Mouse (Mus musculus): ENCODE data around the gene Polr2g. TPM values are rescaled to one million over a fixed set of nuclear protein-coding genes. Genes with fewer than 3 reads are reported as not detected.

Gene Polr2g
- polyA plus RNA-seq, 1 experiment from 2014 or later: 163 TPM

GRCm38 (mm10) chr19:8760757-8761156, 37.6 kb downstream of the Polr2g start:
- H3K4me2 ChIP-seq: no peak overlapping the region
- H3K9me3 ChIP-seq (ENCODE audit: low read depth, low read length): no peaks in the 10 kb centered on the region; the same call in 1 of the 2 replicates
- no peak overlapping the region for H3K4me3 ChIP-seq (ENCODE audit: low read depth, low read length)
- DNase-seq: no peak
- 90% methylated on average over 2 of the region's 2 CpGs for WGBS
- H3K9ac ChIP-seq: no peak overlapping the region
- H3K27ac ChIP-seq (ENCODE audit: low read depth): no peak overlapping the region
- ATAC-seq (ENCODE audit: insufficient read depth): no peak
- H3K36me3 ChIP-seq (ENCODE audit: insufficient read depth): peaks cover 36% of the 10 kb centered on the region
- H3K4me1 ChIP-seq (ENCODE audit: insufficient read depth): 0 out of 2 replicates have a peak, but pooled peaks cover 3% of the 10 kb centered on the region
- TF ChIP-seq CTCF (IDR thresholded peaks at IDR 0.05; ENCODE audit: low read depth): no peak
- no peaks in the 10 kb centered on the region for H3K27me3 ChIP-seq (ENCODE audit: insufficient read depth, low read length)

GRCm38 (mm10) chr19:8758899-8759298, 39.5 kb downstream of the Polr2g start:
- Histone ChIP-seq H3K4me1 (ENCODE audit: insufficient read depth) (0 out of 2 replicates have a peak, but pooled peaks cover 3% of the 10 kb centered on the region), H3K9me3 (ENCODE audit: low read depth, low read length) (no peaks in the 10 kb centered on the region), H3K9ac (no peak overlapping the region), H3K36me3 (ENCODE audit: insufficient read depth) (peaks cover 29% of the 10 kb centered on the region), H3K27me3 (ENCODE audit: insufficient read depth, low read length) (no peaks in the 10 kb centered on the region), H3K4me3 (ENCODE audit: low read depth, low read length) (peak overlapping the region; percentile 96), H3K4me2 (peak overlapping the region; percentile 61), H3K27ac (ENCODE audit: low read depth) (no peak overlapping the region)
- no peak for ATAC-seq (ENCODE audit: insufficient read depth)
- 75% methylated on average over 2 of the region's 2 CpGs for WGBS
- TF ChIP-seq CTCF (IDR thresholded peaks at IDR 0.05; ENCODE audit: low read depth): no peak
- no peak for DNase-seq

DNA sequence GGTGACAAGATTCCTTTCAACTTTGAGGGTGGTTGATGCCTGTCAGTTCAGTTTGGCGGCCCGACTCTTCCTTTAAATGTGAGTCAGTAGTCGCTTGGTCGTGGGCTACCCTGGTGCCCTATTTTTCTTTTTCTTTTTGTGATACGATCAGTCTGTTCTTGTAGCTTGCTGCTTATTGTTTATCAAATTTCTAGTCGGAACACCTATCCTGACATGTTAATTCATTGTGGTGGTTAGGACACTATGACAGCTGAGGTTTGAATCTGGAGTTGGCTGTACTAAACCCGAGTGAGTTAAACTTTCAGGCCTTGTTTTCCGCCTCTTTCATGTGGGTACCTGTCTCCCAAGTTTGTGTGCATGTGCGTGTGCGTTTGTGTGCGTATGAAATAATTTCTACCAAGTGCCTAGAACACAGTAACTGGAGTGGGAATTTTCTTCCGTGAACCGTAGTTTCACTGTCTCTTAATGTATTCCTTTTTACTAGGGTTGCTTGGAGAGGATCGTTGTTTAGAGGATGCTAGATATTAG, 40.8 kb downstream of the Polr2g start:
- peaks cover 25% of the 10 kb centered on the region for H3K36me3 ChIP-seq (ENCODE audit: insufficient read depth)
- H3K9me3 ChIP-seq (ENCODE audit: low read depth, low read length): no peaks in the 10 kb centered on the region
- no peak for TF ChIP-seq CTCF (IDR thresholded peaks at IDR 0.05; ENCODE audit: low read depth)
- 0 out of 2 replicates have a peak, but pooled peaks cover 3% of the 10 kb centered on the region for H3K4me1 ChIP-seq (ENCODE audit: insufficient read depth)
- peak overlapping the region; percentile 96 for H3K4me3 ChIP-seq (ENCODE audit: low read depth, low read length)
- H3K27me3 ChIP-seq (ENCODE audit: insufficient read depth, low read length): no peaks in the 10 kb centered on the region
- ATAC-seq (ENCODE audit: insufficient read depth) (no peak), DNase-seq (no peak)
- H3K9ac ChIP-seq: peak overlapping the region; percentile 96
- 4% methylated on average over 14 of the region's 14 CpGs for WGBS
- peak overlapping the region; percentile 61 for H3K4me2 ChIP-seq
- peak overlapping the region; percentile 92 for H3K27ac ChIP-seq (ENCODE audit: low read depth)

- Histone ChIP-seq H3K4me3 (ENCODE audit: low read depth, low read length) (peak within 1 kb of the TSS; percentile 96), H3K4me2 (peak within 1 kb of the TSS; percentile 61), H3K9ac (peak within 1 kb of the TSS; percentile 96), H3K4me1 (ENCODE audit: insufficient read depth) (0 out of 2 replicates have a peak, but pooled peaks cover 3% of the 10 kb centered on the region), H3K27me3 (ENCODE audit: insufficient read depth, low read length) (no peaks in the 10 kb centered on the region), H3K27ac (ENCODE audit: low read depth) (peak within 1 kb of the TSS; percentile 92), H3K36me3 (ENCODE audit: insufficient read depth) (peaks cover 27% of the 10 kb centered on the region), H3K9me3 (ENCODE audit: low read depth, low read length) (no peaks in the 10 kb centered on the region)
- DNase-seq: peak; percentile 99
- under 1% methylated on average over 75 of the region's 75 CpGs for WGBS
- 0 out of 2 replicates have a peak, but pooled peaks have one; percentile 7 for TF ChIP-seq CTCF (IDR thresholded peaks at IDR 0.05; ENCODE audit: low read depth)
- ATAC-seq (ENCODE audit: insufficient read depth): peak; percentile 94
Observed at GRCm38 (mm10) chr19:8756635-8757387, 41.6 kb downstream of the Polr2g start, which contains the start of gene Nxf1. Gene Nxf1 (plus strand): TSS chr19:8757073.

DNA sequence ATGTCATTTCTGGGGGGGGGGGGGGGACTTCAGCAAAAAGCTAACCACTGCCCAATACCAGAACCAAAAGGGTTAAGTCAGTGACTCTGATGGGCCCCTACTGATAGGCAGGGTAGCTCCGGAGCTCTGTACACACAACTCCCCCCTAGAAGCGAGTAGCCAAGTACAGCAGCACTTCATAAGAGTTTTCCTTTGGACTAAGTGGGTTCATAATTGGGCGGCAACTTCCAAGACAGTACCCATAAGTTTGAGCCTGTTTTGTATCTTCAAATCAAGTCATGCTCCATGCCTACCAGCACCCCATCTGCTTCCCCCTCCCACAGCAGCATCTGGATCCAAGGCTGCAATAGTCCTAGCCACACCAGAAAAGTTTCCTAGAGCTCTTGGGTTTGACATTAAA, 42.7 kb downstream of the Polr2g start:
- Histone ChIP-seq H3K27me3 (ENCODE audit: insufficient read depth, low read length) (no peaks in the 10 kb centered on the region), H3K4me3 (ENCODE audit: low read depth, low read length) (peak overlapping the region; percentile 96; the same call in 1 of the 2 replicates), H3K4me2 (peak overlapping the region; percentile 61), H3K27ac (ENCODE audit: low read depth) (no peak overlapping the region), H3K36me3 (ENCODE audit: insufficient read depth) (peaks cover 38% of the 10 kb centered on the region), H3K9me3 (ENCODE audit: low read depth, low read length) (no peaks in the 10 kb centered on the region), H3K4me1 (ENCODE audit: insufficient read depth) (0 out of 2 replicates have a peak, but pooled peaks cover 3% of the 10 kb centered on the region), H3K9ac (no peak overlapping the region)
- no peak for TF ChIP-seq CTCF (IDR thresholded peaks at IDR 0.05; ENCODE audit: low read depth)
- DNase-seq: no peak
- ATAC-seq (ENCODE audit: insufficient read depth): no peak
- 61% methylated on average over 3 of the region's 3 CpGs for WGBS

GRCm38 (mm10) chr19:8747368-8747767, 51.0 kb downstream of the Polr2g start:
- TF ChIP-seq CTCF (IDR thresholded peaks at IDR 0.05; ENCODE audit: low read depth): peak; percentile 45
- no peaks in the 10 kb centered on the region for H3K27me3 ChIP-seq (ENCODE audit: insufficient read depth, low read length)
- H3K9ac ChIP-seq: no peak overlapping the region
- H3K9me3 ChIP-seq (ENCODE audit: low read depth, low read length): no peaks in the 10 kb centered on the region
- WGBS: 76% methylated on average over 2 of the region's 2 CpGs
- peaks cover 4% of the 10 kb centered on the region; the same call in 1 of the 2 replicates for H3K4me1 ChIP-seq (ENCODE audit: insufficient read depth)
- no peak overlapping the region for H3K4me3 ChIP-seq (ENCODE audit: low read depth, low read length)
- H3K36me3 ChIP-seq (ENCODE audit: insufficient read depth): peaks cover 97% of the 10 kb centered on the region
- ATAC-seq (ENCODE audit: insufficient read depth): no peak
- no peak overlapping the region for H3K27ac ChIP-seq (ENCODE audit: low read depth)
- no peak overlapping the region for H3K4me2 ChIP-seq
- peak; percentile 37 for DNase-seq

- Histone ChIP-seq H3K4me1 (ENCODE audit: insufficient read depth) (peaks cover 4% of the 10 kb centered on the region; the same call in 1 of the 2 replicates), H3K27me3 (ENCODE audit: insufficient read depth, low read length) (no peaks in the 10 kb centered on the region), H3K36me3 (ENCODE audit: insufficient read depth) (peaks cover 80% of the 10 kb centered on the region), H3K27ac (ENCODE audit: low read depth) (no peak overlapping the region), H3K4me2 (no peak overlapping the region), H3K9me3 (ENCODE audit: low read depth, low read length) (no peaks in the 10 kb centered on the region), H3K4me3 (ENCODE audit: low read depth, low read length) (no peak overlapping the region), H3K9ac (no peak overlapping the region)
- ATAC-seq (ENCODE audit: insufficient read depth) (no peak), DNase-seq (no peak)
- no peak for TF ChIP-seq CTCF (IDR thresholded peaks at IDR 0.05; ENCODE audit: low read depth)
- WGBS: 90% methylated on average over 1 of the region's 1 CpGs
Observed at GRCm38 (mm10) chr19:8745382-8745781, 53.0 kb downstream of the Polr2g start.

Other genes starting within 250 kb of the Polr2g start
- not detected in 2 replicates for gene Slc22a8, start 207.3 kb downstream of the Polr2g start, polyA plus RNA-seq (2014; fragmentation: Nextera tagmentation; extraction: Ambion mirVana)
- gene Slc22a6, start 180.5 kb downstream of the Polr2g start, polyA plus RNA-seq (2014; fragmentation: Nextera tagmentation; extraction: Ambion mirVana): not detected in 2 replicates
- 0.05 and 0.08 TPM in 2 replicates for gene Chrm1, start 134.8 kb downstream of the Polr2g start, polyA plus RNA-seq (2014; fragmentation: Nextera tagmentation; extraction: Ambion mirVana)
- 85.0 and 89.1 TPM in 2 replicates for gene Slc3a2, start 75.2 kb downstream of the Polr2g start, polyA plus RNA-seq (2014; fragmentation: Nextera tagmentation; extraction: Ambion mirVana)
- gene Wdr74, start 62.8 kb downstream of the Polr2g start, polyA plus RNA-seq (2014; fragmentation: Nextera tagmentation; extraction: Ambion mirVana): 83.4 and 88.0 TPM in 2 replicates
- gene 1700092M07Rik, start 57.9 kb downstream of the Polr2g start, polyA plus RNA-seq (2014; fragmentation: Nextera tagmentation; extraction: Ambion mirVana): 1.2 and 2.3 TPM in 2 replicates
- 122 and 126 TPM in 2 replicates for gene Stx5a, start 57.2 kb downstream of the Polr2g start, polyA plus RNA-seq (2014; fragmentation: Nextera tagmentation; extraction: Ambion mirVana)
- 195 and 197 TPM in 2 replicates for gene Nxf1, start 41.5 kb downstream of the Polr2g start, polyA plus RNA-seq (2014; fragmentation: Nextera tagmentation; extraction: Ambion mirVana)
- 166 and 207 TPM in 2 replicates for gene Tmem223, start 27.6 kb downstream of the Polr2g start, polyA plus RNA-seq (2014; fragmentation: Nextera tagmentation; extraction: Ambion mirVana)
- gene Tmem179b, start 24.1 kb downstream of the Polr2g start, polyA plus RNA-seq (2014; fragmentation: Nextera tagmentation; extraction: Ambion mirVana): 67.7 and 72.3 TPM in 2 replicates
- gene Taf6l, start 12.2 kb downstream of the Polr2g start, polyA plus RNA-seq (2014; fragmentation: Nextera tagmentation; extraction: Ambion mirVana): 21.5 and 24.7 TPM in 2 replicates
- 6.1 and 6.6 TPM in 2 replicates for gene Zbtb3, start 4.0 kb upstream of the Polr2g start, polyA plus RNA-seq (2014; fragmentation: Nextera tagmentation; extraction: Ambion mirVana)
- 53.7 and 55.7 TPM in 2 replicates for gene Ttc9c, start 20.8 kb upstream of the Polr2g start, polyA plus RNA-seq (2014; fragmentation: Nextera tagmentation; extraction: Ambion mirVana)
- 7.9 and 8.3 TPM in 2 replicates for gene Hnrnpul2, start 21.4 kb upstream of the Polr2g start, polyA plus RNA-seq (2014; fragmentation: Nextera tagmentation; extraction: Ambion mirVana)
- not detected in 2 replicates for gene AC129217.1, start 31.2 kb upstream of the Polr2g start, polyA plus RNA-seq (2014; fragmentation: Nextera tagmentation; extraction: Ambion mirVana)
- gene Bscl2, start 38.9 kb upstream of the Polr2g start, polyA plus RNA-seq (2014; fragmentation: Nextera tagmentation; extraction: Ambion mirVana): 38.4 and 42.5 TPM in 2 replicates
- 1.2 and 2.1 TPM in 2 replicates for gene Gng3, start 40.6 kb upstream of the Polr2g start, polyA plus RNA-seq (2014; fragmentation: Nextera tagmentation; extraction: Ambion mirVana)
- 0.83 and 0.96 TPM in 2 replicates for gene Lrrn4cl, start 52.2 kb upstream of the Polr2g start, polyA plus RNA-seq (2014; fragmentation: Nextera tagmentation; extraction: Ambion mirVana)
- 149 and 152 TPM in 2 replicates for gene Ubxn1, start 72.9 kb upstream of the Polr2g start, polyA plus RNA-seq (2014; fragmentation: Nextera tagmentation; extraction: Ambion mirVana)
- gene Uqcc3, start 82.3 kb upstream of the Polr2g start, polyA plus RNA-seq (2014; fragmentation: Nextera tagmentation; extraction: Ambion mirVana): 51.9 and 53.9 TPM in 2 replicates
- gene Lbhd1, start 85.2 kb upstream of the Polr2g start, polyA plus RNA-seq (2014; fragmentation: Nextera tagmentation; extraction: Ambion mirVana): 72.1 and 78.8 TPM in 2 replicates
- not detected in 2 replicates for gene Gm49403, start 85.4 kb upstream of the Polr2g start, polyA plus RNA-seq (2014; fragmentation: Nextera tagmentation; extraction: Ambion mirVana)
- gene 1810009A15Rik, start 90.3 kb upstream of the Polr2g start, polyA plus RNA-seq (2014; fragmentation: Nextera tagmentation; extraction: Ambion mirVana): 92.0 and 93.3 TPM in 2 replicates
- gene Gm49416, start 90.3 kb upstream of the Polr2g start, polyA plus RNA-seq (2014; fragmentation: Nextera tagmentation; extraction: Ambion mirVana): 0.37 TPM in 1 of 2 replicates, not detected in the other
- 43.1 and 46.5 TPM in 2 replicates for gene Ints5, start 94.4 kb upstream of the Polr2g start, polyA plus RNA-seq (2014; fragmentation: Nextera tagmentation; extraction: Ambion mirVana)
- 112 and 121 TPM in 2 replicates for gene Ganab, start 99.5 kb upstream of the Polr2g start, polyA plus RNA-seq (2014; fragmentation: Nextera tagmentation; extraction: Ambion mirVana)
- gene B3gat3, start 121.8 kb upstream of the Polr2g start, polyA plus RNA-seq (2014; fragmentation: Nextera tagmentation; extraction: Ambion mirVana): 34.5 and 37.8 TPM in 2 replicates
- gene Rom1, start 130.8 kb upstream of the Polr2g start, polyA plus RNA-seq (2014; fragmentation: Nextera tagmentation; extraction: Ambion mirVana): 0.73 and 1.3 TPM in 2 replicates
- gene Eml3, start 131.0 kb upstream of the Polr2g start, polyA plus RNA-seq (2014; fragmentation: Nextera tagmentation; extraction: Ambion mirVana): 19.0 and 19.5 TPM in 2 replicates
- 44.0 and 52.1 TPM in 2 replicates for gene Mta2, start 143.3 kb upstream of the Polr2g start, polyA plus RNA-seq (2014; fragmentation: Nextera tagmentation; extraction: Ambion mirVana)
- gene Tut1, start 155.3 kb upstream of the Polr2g start, polyA plus RNA-seq (2014; fragmentation: Nextera tagmentation; extraction: Ambion mirVana): 27.4 and 28.4 TPM in 2 replicates
- 480 and 516 TPM in 2 replicates for gene Eef1g, start 168.5 kb upstream of the Polr2g start, polyA plus RNA-seq (2014; fragmentation: Nextera tagmentation; extraction: Ambion mirVana)
- 14.9 and 15.8 TPM in 2 replicates for gene Ahnak, start 190.7 kb upstream of the Polr2g start, polyA plus RNA-seq (2014; fragmentation: Nextera tagmentation; extraction: Ambion mirVana)